Mouse (Mus musculus) gastrocnemius, postnatal 25 days (tissue): Measurements from ENCODE around the gene Mutyh. TPM values are rescaled to one million over a fixed set of nuclear protein-coding genes. Genes with fewer than 3 reads are reported as not detected.

Source experiments
- DNase-seq: peaks from one replicate; pipeline ENCODE4 v3.0.0; 2022
- long read RNA-seq, 2 experiments: library from polyadenylated mRNA; stranded (forward); transcript quantifications; one replicate each; pipeline ENCODE4 v2.0.0; 2021
- total RNA-seq, 2 experiments: library from RNA; stranded (reverse); gene quantifications; 1 replicate in 1 of 2; 2 replicates in 1 of 2; pipeline ENCODE4 v1.2.3; 2021

Mutyh gene
- total RNA-seq, result 1 to 10 TPM; 1.0 to 1.5 TPM
- long read RNA-seq, experiment 1, result 0 reads
- long read RNA-seq, experiment 2, partial matches to known transcripts, result 1 of 2 reads
- long read RNA-seq, experiment 2, other reads (novel, unspliced or antisense), result 1 of 2 reads

GRCm38 (mm10) chr4:116807197-116808129 lies at the start of gene Mutyh, which contains the start of gene Toe1:
TSS of gene Mutyh (plus strand) at chr4:116807723.
TSS of gene Toe1 (minus strand) at chr4:116807640.
- peak; percentile 95 for DNase-seq

- DNase-seq, result no peak
These were observed 45.6 kb upstream of the Mutyh start for GRCm38 (mm10) chr4:116761914-116762313.

- DNase-seq, result no peak
These were observed 43.5 kb upstream of the Mutyh start for GRCm38 (mm10) chr4:116764001-116764400.

- no peak for DNase-seq
These were observed 39.0 kb upstream of the Mutyh start for GRCm38 (mm10) chr4:116768510-116768909.

- no peak for DNase-seq
These were observed 38.5 kb upstream of the Mutyh start for GRCm38 (mm10) chr4:116769060-116769459.

- DNase-seq, result no peak
These were observed 31.1 kb upstream of the Mutyh start for GRCm38 (mm10) chr4:116776391-116776790.

GRCm38 (mm10) chr4:116777079-116777478 lies 30.4 kb upstream of the Mutyh start:
- no peak for DNase-seq

GRCm38 (mm10) chr4:116780541-116780940 lies 27.0 kb upstream of the Mutyh start:
- DNase-seq, result no peak

GRCm38 (mm10) chr4:116781366-116781765 lies 26.2 kb upstream of the Mutyh start:
- no peak for DNase-seq

- DNase-seq, result no peak
These were observed 25.4 kb upstream of the Mutyh start for GRCm38 (mm10) chr4:116782171-116782570.

GRCm38 (mm10) chr4:116786587-116786986 lies 20.9 kb upstream of the Mutyh start:
- DNase-seq, result no peak

GRCm38 (mm10) chr4:116787985-116788760 lies 19.4 kb upstream of the Mutyh start:
- no peak for DNase-seq

GRCm38 (mm10) chr4:116788956-116789355 lies 18.6 kb upstream of the Mutyh start:
- DNase-seq, result peak; percentile 44

GRCm38 (mm10) chr4:116792453-116792852 lies 15.1 kb upstream of the Mutyh start:
- DNase-seq, result no peak

- DNase-seq, result no peak
These were observed 13.2 kb upstream of the Mutyh start for GRCm38 (mm10) chr4:116794273-116794672.

GRCm38 (mm10) chr4:116796442-116797110 lies 10.9 kb upstream of the Mutyh start:
- DNase-seq, result peak; percentile 53

- DNase-seq, result no peak
These were observed 7.6 kb upstream of the Mutyh start for GRCm38 (mm10) chr4:116799901-116800300.

GRCm38 (mm10) chr4:116811012-116811411 lies 3.5 kb downstream of the Mutyh start:
- DNase-seq, result no peak

- DNase-seq, result no peak
These were observed 7.8 kb downstream of the Mutyh start for GRCm38 (mm10) chr4:116815276-116815675.

- DNase-seq, result no peak
These were observed 10.0 kb downstream of the Mutyh start for GRCm38 (mm10) chr4:116817486-116817885.

GRCm38 (mm10) chr4:116819968-116820901 lies 12.7 kb downstream of the Mutyh start:
- no peak for DNase-seq
